Mouse (Mus musculus) CH12.LX (cell line): ENCODE results near the gene Arhgef19. TPM values are rescaled to one million over a fixed set of nuclear protein-coding genes. Genes with fewer than 3 reads are reported as not detected.

ENCODE experiments used
- DNase-seq: peaks from one replicate; pipeline ENCODE4 v3.0.0-alpha.2; 2013; ENCODE audit errors: extremely low read depth
- H3K27ac ChIP-seq: 2 replicates; pipeline ENCODE4 v1.5.1; 2012; ENCODE audit warnings: low read depth, mild to moderate bottlenecking, control low read depth, moderate library complexity; ENCODE audit not compliant: insufficient read depth
- H3K27me3 ChIP-seq: replicated peaks from 2 replicates; pipeline ENCODE3; 2012; ENCODE audit warnings: inconsistent platforms
- H3K36me3 ChIP-seq, 2 experiments: replicated peaks in 1 of 2; 2 replicates each; pipeline versions ENCODE3 to v1.6.1; 2012; ENCODE audit warnings: inconsistent platforms in 1 of 2, low read length in 1 of 2, mild to moderate bottlenecking in 1 of 2, mixed read lengths in 1 of 2, moderate library complexity in 1 of 2; ENCODE audit not compliant: control insufficient read depth in 1 of 2, insufficient read depth in 1 of 2
- H3K4me1 ChIP-seq, 2 experiments: 2 replicates each; pipeline ENCODE4 v1.6.1; 2012; ENCODE audit warnings: inconsistent platforms in 1 of 2, moderate library complexity in 1 of 2; ENCODE audit not compliant: insufficient read depth in 2 of 2, control insufficient read depth in 1 of 2
- H3K4me2 ChIP-seq: 2 replicates; pipeline ENCODE4 v1.6.1; 2012; ENCODE audit warnings: low read depth, mild to moderate bottlenecking, control low read depth; ENCODE audit not compliant: poor library complexity, insufficient read depth, severe bottlenecking
- H3K4me3 ChIP-seq, 3 experiments: fragments of 150-350 bp in 1 of 3; sonication (generic) in 1 of 3; replicated peaks in 1 of 3; 2 replicates each; pipeline versions ENCODE3 to v1.5.1; 2011 to 2012; ENCODE audit warnings: low read depth in 2 of 3, low read length in 2 of 3, mild to moderate bottlenecking in 2 of 3, moderate library complexity in 2 of 3, control low read depth in 1 of 3, improper control_type of control experiment in 1 of 3, inconsistent platforms in 1 of 3, mixed read lengths in 1 of 3; ENCODE audit not compliant: poor library complexity in 1 of 3
- H3K79me2 ChIP-seq: replicated peaks from 2 replicates; pipeline ENCODE4 v1.6.1; 2012; ENCODE audit warnings: mild to moderate bottlenecking, moderate library complexity; ENCODE audit not compliant: control insufficient read depth, poor library complexity, insufficient read depth, severe bottlenecking; ENCODE audit errors: extremely low read depth
- H3K9ac ChIP-seq: 2 replicates; pipeline ENCODE4 v1.6.1; 2012; ENCODE audit warnings: low read depth, mild to moderate bottlenecking, control low read depth, moderate library complexity; ENCODE audit not compliant: insufficient read depth
- H3K9me3 ChIP-seq: replicated peaks from 2 replicates; pipeline ENCODE3; 2012; ENCODE audit warnings: low read length, inconsistent platforms, mixed read lengths
- BHLHE40 ChIP-seq: IDR thresholded peaks from 2 replicates; pipeline ENCODE4 v1.6.1; 2011; ENCODE audit warnings: mild to moderate bottlenecking, low read depth, low read length, improper control_type of control experiment
- EP300 ChIP-seq: IDR thresholded peaks from 2 replicates; pipeline ENCODE4 v1.6.1; 2011; ENCODE audit warnings: low read length, improper control_type of control experiment
- GABPA ChIP-seq: IDR thresholded peaks from 2 replicates; pipeline ENCODE4 v1.6.1; 2012; ENCODE audit warnings: low read depth, low read length, improper control_type of control experiment, inconsistent platforms; ENCODE audit not compliant: insufficient replicate concordance
- HCFC1 ChIP-seq: IDR thresholded peaks from 2 replicates; pipeline ENCODE4 v1.6.1; 2012; ENCODE audit warnings: low read depth, mild to moderate bottlenecking, inconsistent platforms, low read length, improper control_type of control experiment
- IRF4 ChIP-seq: IDR thresholded peaks from 2 replicates; pipeline ENCODE4 v1.6.1; 2014; ENCODE audit warnings: low read depth, mild to moderate bottlenecking, inconsistent platforms, low read length, improper control_type of control experiment
- JUND ChIP-seq: conservative IDR thresholded peaks from 2 replicates; pipeline ENCODE4 v1.6.1; 2011; ENCODE audit warnings: low read depth, low read length, improper control_type of control experiment
- MEF2A ChIP-seq: IDR thresholded peaks from 2 replicates; pipeline ENCODE4 v1.6.1; 2014; ENCODE audit warnings: low read depth, mild to moderate bottlenecking, inconsistent platforms, low read length, improper control_type of control experiment, borderline replicate concordance
- MYC ChIP-seq: IDR thresholded peaks from 2 replicates; pipeline ENCODE4 v1.6.1; 2011; ENCODE audit warnings: low read depth, mild to moderate bottlenecking, improper control_type of control experiment, low read length
- PAX5 ChIP-seq: IDR thresholded peaks from 2 replicates; pipeline ENCODE4 v1.6.1; 2012; ENCODE audit warnings: low read length, inconsistent platforms, mixed read lengths
- POLR2A ChIP-seq: IDR thresholded peaks from 2 replicates; pipeline ENCODE4 v1.6.1; 2011; ENCODE audit warnings: low read depth, mild to moderate bottlenecking, improper control_type of control experiment, low read length
- POLR2AphosphoS2 ChIP-seq: IDR thresholded peaks from 2 replicates; pipeline ENCODE4 v1.6.1; 2011; ENCODE audit warnings: low read depth, low read length, improper control_type of control experiment
- RCOR1 ChIP-seq: conservative IDR thresholded peaks from 2 replicates; pipeline ENCODE4 v1.6.1; 2012; ENCODE audit warnings: low read depth, mild to moderate bottlenecking, inconsistent platforms, low read length, improper control_type of control experiment
- SIN3A ChIP-seq: IDR thresholded peaks from 2 replicates; pipeline ENCODE4 v1.6.1; 2012; ENCODE audit warnings: low read length, improper control_type of control experiment, inconsistent platforms
- TBP ChIP-seq: conservative IDR thresholded peaks from 2 replicates; pipeline ENCODE4 v1.6.1; 2011; ENCODE audit warnings: low read depth, low read length, improper control_type of control experiment
- TCF12 ChIP-seq: IDR thresholded peaks from 2 replicates; pipeline ENCODE4 v1.6.1; 2014; ENCODE audit warnings: low read depth, mild to moderate bottlenecking, inconsistent platforms, low read length, improper control_type of control experiment
- UBTF ChIP-seq: IDR thresholded peaks from 2 replicates; pipeline ENCODE4 v1.6.1; 2012; ENCODE audit warnings: low read depth, mild to moderate bottlenecking, inconsistent platforms, low read length, improper control_type of control experiment, moderate library complexity
- USF1 ChIP-seq: IDR thresholded peaks from 2 replicates; pipeline ENCODE4 v1.6.1; 2014; ENCODE audit warnings: low read depth, mild to moderate bottlenecking, inconsistent platforms, low read length, improper control_type of control experiment
- USF2 ChIP-seq: conservative IDR thresholded peaks from 2 replicates; pipeline ENCODE4 v1.6.1; 2011; ENCODE audit warnings: low read depth, low read length, improper control_type of control experiment
- ZC3H11A ChIP-seq: IDR thresholded peaks from 2 replicates; pipeline ENCODE4 v1.6.1; 2012; ENCODE audit warnings: low read depth, mild to moderate bottlenecking, inconsistent platforms, low read length, improper control_type of control experiment
- ZKSCAN1 ChIP-seq: IDR thresholded peaks from 2 replicates; pipeline ENCODE4 v1.6.1; 2012; ENCODE audit warnings: low read depth, inconsistent platforms, low read length, improper control_type of control experiment, borderline replicate concordance
- ZMIZ1 ChIP-seq: IDR thresholded peaks from 2 replicates; pipeline ENCODE4 v1.6.1; 2012; ENCODE audit warnings: low read depth, mild to moderate bottlenecking, inconsistent platforms, low read length, improper control_type of control experiment
- ZNF384 ChIP-seq: IDR thresholded peaks from 2 replicates; pipeline ENCODE4 v1.6.1; 2012; ENCODE audit warnings: low read depth, low read length, improper control_type of control experiment, inconsistent platforms
- dilution Hi-C: fragments of 300-500 bp; cut with MboI; formaldehyde crosslinking; loops from 2 replicates; pipeline ENCODE4 v1.14.3; 2020; ENCODE audit warnings: low sequenced_read_pairs; ENCODE audit not compliant: extremely low pct_unique_long_range_greater_than_20kb, extremely low pct_ligation_motif_present
- in situ Hi-C: fragments of 300-500 bp; cut with MboI; formaldehyde crosslinking; loops from 3 replicates; pipeline ENCODE4 v1.14.3; 2019; ENCODE audit warnings: low sequenced_read_pairs, low pct_ligation_motif_present, low pct_unique_long_range_greater_than_20kb, mixed read lengths
- polyA plus RNA-seq: library from polyadenylated mRNA; unstranded; fragments of >175 nt; gene quantifications from 2 replicates; pipeline ENCODE4 v1.2.1, GENCODE M21; 2012; ENCODE audit warnings: low read depth; ENCODE audit not compliant: insufficient read length
- total RNA-seq, 2 experiments: library from RNA; depleted of rRNA; stranded (reverse); fragments of 300-350 nt in 1 of 2; fragments of >200 nt in 1 of 2; gene quantifications; 2 replicates each; pipeline ENCODE4 v1.2.3; 2012 to 2014

Arhgef19 gene
- total and polyA plus RNA-seq, 3 experiments: 0.19 to 0.21 TPM; not detected in 1

- H3K27ac ChIP-seq: no peak overlapping the region
- H3K4me1 ChIP-seq: peaks cover 11 to 40% of the 10 kb centered on the region in 2 experiments
- H3K9ac ChIP-seq: no peak overlapping the region
- in situ Hi-C loops (no loop called here), dilution Hi-C loops (no loop called here)
- TF ChIP-seq ZMIZ1 (no peak), MEF2A (no peak), ZKSCAN1 (no peak), GABPA (no peak), HCFC1 (no peak), RCOR1 (no peak), ZNF384 (no peak), EP300 (no peak), ZC3H11A (no peak), TCF12 (no peak), MYC (no peak), IRF4 (no peak), BHLHE40 (no peak), SIN3A (no peak), UBTF (no peak), PAX5 (no peak)
- no peak overlapping the region for H3K4me2 ChIP-seq
- no peak overlapping the region for H3K4me3 ChIP-seq
- H3K79me2 ChIP-seq: no peaks in the 10 kb centered on the region
- H3K27me3 ChIP-seq: peaks cover 86% of the 10 kb centered on the region
- DNase-seq: no peak
- H3K36me3 ChIP-seq: no peaks in the 10 kb centered on the region
- no peaks in the 10 kb centered on the region for H3K9me3 ChIP-seq
These were observed 42.3 kb downstream of the Arhgef19 start for GRCm38 (mm10) chr4:141281578-141281977.

- H3K9ac ChIP-seq: no peak overlapping the region
- no peak overlapping the region for H3K4me3 ChIP-seq
- no peak for DNase-seq
- H3K27ac ChIP-seq: no peak overlapping the region
- TF ChIP-seq USF1: no peak
- no peak for TF ChIP-seq BHLHE40
- TF ChIP-seq ZC3H11A: no peak
- TF ChIP-seq TBP: no peak
- no peak for TF ChIP-seq POLR2AphosphoS2
- no peak for TF ChIP-seq ZMIZ1
- no peak for TF ChIP-seq ZKSCAN1
- no peak for TF ChIP-seq JUND
- TF ChIP-seq POLR2A: no peak
- TF ChIP-seq USF2: no peak
- no peaks in the 10 kb centered on the region for H3K36me3 ChIP-seq
- dilution Hi-C loops: no loop called here
- H3K4me2 ChIP-seq: no peak overlapping the region
- no peaks in the 10 kb centered on the region for H3K79me2 ChIP-seq
- in situ Hi-C loops: no loop called here
- peaks cover 87% of the 10 kb centered on the region for H3K27me3 ChIP-seq
- H3K4me1 ChIP-seq: peaks cover 11 to 42% of the 10 kb centered on the region in 2 experiments
- no peaks in the 10 kb centered on the region for H3K9me3 ChIP-seq
These were observed 42.8 kb downstream of the Arhgef19 start for GRCm38 (mm10) chr4:141282087-141282486.
